Mouse (Mus musculus): Measurements from ENCODE around the gene Sec1. TPM values are rescaled to one million over a fixed set of nuclear protein-coding genes. Genes with fewer than 3 reads are reported as not detected.

Gene Sec1
- polyA plus RNA-seq, 1 experiment: 3.7 TPM

DNA sequence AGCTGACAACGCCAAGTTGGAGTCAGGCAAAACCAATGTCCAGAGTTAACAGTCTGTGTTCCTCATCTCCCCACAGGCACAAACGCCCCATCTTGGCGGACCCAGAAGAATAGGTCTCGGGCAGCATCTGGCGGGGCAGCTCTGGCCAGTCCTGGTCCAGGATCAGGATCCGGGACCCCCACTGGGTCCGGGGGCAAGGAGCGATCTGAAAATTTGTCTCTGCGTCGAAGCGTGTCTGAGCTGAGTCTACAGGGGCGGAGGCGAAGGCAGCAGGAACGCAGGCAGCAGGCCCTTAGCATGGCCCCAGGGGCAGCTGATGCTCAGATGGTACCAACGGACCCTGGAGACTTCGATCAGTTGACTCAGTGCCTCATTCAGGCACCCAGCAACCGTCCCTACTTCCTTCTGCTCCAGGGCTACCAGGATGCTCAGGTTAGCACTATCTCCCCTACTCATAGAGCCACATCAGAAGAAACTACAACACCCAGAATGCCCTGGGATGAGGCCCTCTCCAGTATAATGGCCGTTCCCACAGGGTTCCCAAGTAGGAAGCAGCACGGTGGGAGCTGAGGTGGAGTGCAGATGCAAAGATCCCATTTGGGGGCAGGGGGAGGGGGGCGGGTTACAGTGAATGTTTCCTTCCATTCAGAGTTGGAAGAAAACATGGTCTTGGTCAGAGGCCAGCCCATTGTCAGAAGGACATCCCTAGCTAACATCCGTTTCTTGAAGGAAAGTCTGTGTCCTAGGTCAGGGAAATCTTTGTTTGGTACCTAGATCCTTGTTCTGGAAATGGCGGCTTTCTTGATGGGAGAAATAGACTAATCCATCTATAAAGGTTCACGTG, 63.9 kb downstream of the Sec1 start:
- 65% methylated on average over 23 of the region's 23 CpGs for WGBS
- Histone ChIP-seq H3K4me1 (ENCODE audit: control insufficient read depth, insufficient read depth, low read length) (0 out of 2 replicates have a peak, but pooled peaks cover 12% of the 10 kb centered on the region), H3K4me3 (replicated peaks; ENCODE audit: extremely low read depth, low read depth, low read length) (peak overlapping the region; percentile 20)
- no peak for DNase-seq
- TF ChIP-seq POLR2A (IDR thresholded peaks at IDR 0.05; ENCODE audit: borderline replicate concordance, extremely low read depth, low read depth, low read length): no peak
- no peak for TF ChIP-seq CTCF (IDR thresholded peaks at IDR 0.05; ENCODE audit: insufficient read depth, low read length)

- WGBS: 3% methylated on average over 104 of the region's 105 CpGs
- DNase-seq: peak; percentile 87
- 0 out of 2 replicates have a peak, but pooled peaks cover 7% of the 10 kb centered on the region for H3K4me1 ChIP-seq (ENCODE audit: control insufficient read depth, insufficient read depth, low read length)
- peak overlapping the region; percentile 94 for H3K4me3 ChIP-seq (replicated peaks; ENCODE audit: extremely low read depth, low read depth, low read length)
- peak; percentile 57 for TF ChIP-seq CTCF (IDR thresholded peaks at IDR 0.05; ENCODE audit: insufficient read depth, low read length)
- no peak; the same call in 1 of the 2 replicates for TF ChIP-seq POLR2A (IDR thresholded peaks at IDR 0.05; ENCODE audit: borderline replicate concordance, extremely low read depth, low read depth, low read length)
Measured at GRCm38 (mm10) chr7:45628364-45629294, 65.6 kb downstream of the Sec1 start.

Other genes with a start within 250 kb of the Sec1 start
- 2,878 and 3,367 TPM in 2 replicates for gene Ftl1, start 234.5 kb downstream of the Sec1 start, polyA plus RNA-seq (2012; rRNA removed)
- gene Bax, start 227.5 kb downstream of the Sec1 start, polyA plus RNA-seq (2012; rRNA removed): 117 and 128 TPM in 2 replicates
- 0.11 and 0.17 TPM in 2 replicates for gene Tulp2, start 212.5 kb downstream of the Sec1 start, polyA plus RNA-seq (2012; rRNA removed)
- gene Gm45808, start 207.6 kb downstream of the Sec1 start, polyA plus RNA-seq (2012; rRNA removed): not detected in 2 replicates
- gene Dhdh, start 205.6 kb downstream of the Sec1 start, polyA plus RNA-seq (2012; rRNA removed): 4.4 and 5.4 TPM in 2 replicates
- gene Nucb1, start 184.0 kb downstream of the Sec1 start, polyA plus RNA-seq (2012; rRNA removed): 420 and 430 TPM in 2 replicates
- 58.6 and 73.7 TPM in 2 replicates for gene Ppp1r15a, start 168.1 kb downstream of the Sec1 start, polyA plus RNA-seq (2012; rRNA removed)
- 11.8 and 13.1 TPM in 2 replicates for gene Plekha4, start 168.1 kb downstream of the Sec1 start, polyA plus RNA-seq (2012; rRNA removed)
- 2.1 and 3.0 TPM in 2 replicates for gene Hsd17b14, start 139.5 kb downstream of the Sec1 start, polyA plus RNA-seq (2012; rRNA removed)
- gene Bcat2, start 124.2 kb downstream of the Sec1 start, polyA plus RNA-seq (2012; rRNA removed): 44.2 TPM in 2 replicates
- not detected in 2 replicates for gene Fgf21, start 78.9 kb downstream of the Sec1 start, polyA plus RNA-seq (2012; rRNA removed)
- 0.78 TPM in 1 of 2 replicates, not detected in the other for gene Fut1, start 77.1 kb downstream of the Sec1 start, polyA plus RNA-seq (2012; rRNA removed)
- 1.7 and 2.0 TPM in 2 replicates for gene Izumo1, start 72.6 kb downstream of the Sec1 start, polyA plus RNA-seq (2012; rRNA removed)
- gene Rasip1, start 66.9 kb downstream of the Sec1 start, polyA plus RNA-seq (2012; rRNA removed): 139 and 181 TPM in 2 replicates
- gene Mamstr, start 54.4 kb downstream of the Sec1 start, polyA plus RNA-seq (2012; rRNA removed): 8.6 and 13.2 TPM in 2 replicates
- 1.0 and 4.1 TPM in 2 replicates for gene Fut2, start 28.0 kb downstream of the Sec1 start, polyA plus RNA-seq (2012; rRNA removed)
- gene Ntn5, start 10.4 kb downstream of the Sec1 start, polyA plus RNA-seq (2012; rRNA removed): 5.5 and 7.7 TPM in 2 replicates
- gene Car11, start 5.4 kb upstream of the Sec1 start, polyA plus RNA-seq (2012; rRNA removed): 5.1 and 6.2 TPM in 2 replicates
- 43.1 and 133 TPM in 2 replicates for gene Dbp, start 10.7 kb upstream of the Sec1 start, polyA plus RNA-seq (2012; rRNA removed)
- 1,119 and 1,194 TPM in 2 replicates for gene Rpl18, start 21.1 kb upstream of the Sec1 start, polyA plus RNA-seq (2012; rRNA removed)
- gene Sphk2, start 23.6 kb upstream of the Sec1 start, polyA plus RNA-seq (2012; rRNA removed): 59.7 and 62.4 TPM in 2 replicates
- gene Fam83e, start 26.8 kb upstream of the Sec1 start, polyA plus RNA-seq (2012; rRNA removed): 12.2 and 15.0 TPM in 2 replicates
- not detected in 2 replicates for gene Spaca4, start 31.4 kb upstream of the Sec1 start, polyA plus RNA-seq (2012; rRNA removed)
- 0.70 and 1.5 TPM in 2 replicates for gene Lmtk3, start 89.3 kb upstream of the Sec1 start, polyA plus RNA-seq (2012; rRNA removed)
- 5.5 and 19.3 TPM in 2 replicates for gene Sult2b1, start 90.3 kb upstream of the Sec1 start, polyA plus RNA-seq (2012; rRNA removed)
- gene Cyth2, start 120.2 kb upstream of the Sec1 start, polyA plus RNA-seq (2012; rRNA removed): 42.6 and 57.7 TPM in 2 replicates
- gene Kcnj14, start 130.4 kb upstream of the Sec1 start, polyA plus RNA-seq (2012; rRNA removed): 0.43 and 0.49 TPM in 2 replicates
- gene Grwd1, start 136.5 kb upstream of the Sec1 start, polyA plus RNA-seq (2012; rRNA removed): 7.9 and 11.8 TPM in 2 replicates
- 178 and 208 TPM in 2 replicates for gene Kdelr1, start 178.4 kb upstream of the Sec1 start, polyA plus RNA-seq (2012; rRNA removed)
- 2.5 and 3.5 TPM in 2 replicates for gene Grin2d, start 184.0 kb upstream of the Sec1 start, polyA plus RNA-seq (2012; rRNA removed)
- not detected in 2 replicates for gene Syngr4, start 202.3 kb upstream of the Sec1 start, polyA plus RNA-seq (2012; rRNA removed)
- gene Tmem143, start 202.5 kb upstream of the Sec1 start, polyA plus RNA-seq (2012; rRNA removed): 35.5 and 41.9 TPM in 2 replicates
- gene Emp3, start 227.0 kb upstream of the Sec1 start, polyA plus RNA-seq (2012; rRNA removed): 210 and 228 TPM in 2 replicates
- 10.3 and 12.3 TPM in 2 replicates for gene Ccdc114, start 229.7 kb upstream of the Sec1 start, polyA plus RNA-seq (2012; rRNA removed)

Measured in lung, adult 2 months (tissue).